Mouse (Mus musculus) MEL (cell line): ENCODE results near the gene Cyb5d1. TPM values are rescaled to one million over a fixed set of nuclear protein-coding genes. Genes with fewer than 3 reads are reported as not detected.

Source experiments
- DNase-seq: peaks from one replicate; pipeline ENCODE4 v3.0.0; 2011; ENCODE audit warnings: low read depth, low spot score
- H3K27ac ChIP-seq: 2 replicates; pipeline ENCODE4 v1.5.1; 2012; ENCODE audit warnings: low read depth, mild to moderate bottlenecking, control low read depth, low read length, moderate library complexity; ENCODE audit not compliant: control insufficient read depth
- H3K27me3 ChIP-seq, 2 experiments: fragments of 150-350 bp in 1 of 2; sonication (generic) in 1 of 2; 2 replicates each; pipeline ENCODE4 v1.6.1; 2012; ENCODE audit warnings: low read length in 2 of 2, mild to moderate bottlenecking in 2 of 2, improper control_type of control experiment in 1 of 2, moderate library complexity in 1 of 2; ENCODE audit not compliant: insufficient read depth in 2 of 2, control insufficient read depth in 1 of 2
- H3K36me3 ChIP-seq, 2 experiments: 2 replicates each; pipeline ENCODE4 v1.6.1; 2012 to 2014; ENCODE audit warnings: low read length in 2 of 2, improper control_type of control experiment in 1 of 2, inconsistent platforms in 1 of 2, mild to moderate bottlenecking in 1 of 2; ENCODE audit not compliant: insufficient read depth in 2 of 2, control insufficient read depth in 1 of 2
- H3K4me1 ChIP-seq, 2 experiments: fragments of 150-350 bp in 1 of 2; sonication (generic) in 1 of 2; 2 replicates each; pipeline ENCODE4 v1.6.1; 2012; ENCODE audit warnings: low read length in 2 of 2, improper control_type of control experiment in 1 of 2, mild to moderate bottlenecking in 1 of 2; ENCODE audit not compliant: insufficient read depth in 2 of 2, control insufficient read depth in 1 of 2
- H3K4me3 ChIP-seq, 2 experiments: fragments of 150-350 bp in 1 of 2; sonication (generic) in 1 of 2; 2 replicates each; pipeline ENCODE4 v1.5.1; 2012; ENCODE audit warnings: low read depth in 2 of 2, low read length in 2 of 2, mild to moderate bottlenecking in 2 of 2, moderate library complexity in 2 of 2, control low read depth in 1 of 2, improper control_type of control experiment in 1 of 2; ENCODE audit not compliant: control insufficient read depth in 1 of 2, insufficient read depth in 1 of 2
- H3K79me2 ChIP-seq: 2 replicates; pipeline ENCODE4 v1.6.1; 2012; ENCODE audit warnings: mild to moderate bottlenecking, low read length, moderate library complexity; ENCODE audit not compliant: control insufficient read depth, poor library complexity, insufficient read depth
- H3K9ac ChIP-seq: 2 replicates; pipeline ENCODE4 v1.6.1; 2012; ENCODE audit warnings: low read depth, mild to moderate bottlenecking, control low read depth, low read length, moderate library complexity; ENCODE audit not compliant: control insufficient read depth, poor library complexity, severe bottlenecking
- H3K9me3 ChIP-seq: fragments of 150-350 bp; sonication (generic); replicated peaks from 2 replicates; pipeline ENCODE4 v1.6.1; 2012; ENCODE audit warnings: mild to moderate bottlenecking, low read length, improper control_type of control experiment, moderate library complexity; ENCODE audit not compliant: insufficient read depth
- CTCF ChIP-seq, 3 experiments: IDR thresholded peaks in 2 of 3; conservative IDR thresholded peaks in 1 of 3; 2 replicates each; pipeline ENCODE4 v1.5.1; 2011 to 2012; ENCODE audit warnings: low read length in 3 of 3, low read depth in 2 of 3, mild to moderate bottlenecking in 2 of 3, improper control_type of control experiment in 1 of 3, inconsistent platforms in 1 of 3, mixed read lengths in 1 of 3, moderate library complexity in 1 of 3; ENCODE audit not compliant: control insufficient read depth in 1 of 3, insufficient read depth in 1 of 3, poor library complexity in 1 of 3, severe bottlenecking in 1 of 3
- E2F4 ChIP-seq: IDR thresholded peaks from 2 replicates; pipeline ENCODE4 v1.6.1; 2011; ENCODE audit warnings: low read depth, low read length, improper control_type of control experiment, borderline replicate concordance
- EP300 ChIP-seq, 2 experiments: IDR thresholded peaks; 2 replicates each; pipeline ENCODE4 v1.6.1; 2011; ENCODE audit warnings: improper control_type of control experiment in 2 of 2, low read length in 2 of 2, low read depth in 1 of 2, mild to moderate bottlenecking in 1 of 2
- GABPA ChIP-seq: IDR thresholded peaks from 2 replicates; pipeline ENCODE4 v1.6.1; 2012; ENCODE audit warnings: low read depth, mild to moderate bottlenecking, inconsistent platforms, low read length, improper control_type of control experiment, moderate library complexity
- GATA1 ChIP-seq: IDR thresholded peaks from 2 replicates; pipeline ENCODE4 v1.6.1; 2011; ENCODE audit warnings: low read depth, low read length, improper control_type of control experiment
- HCFC1 ChIP-seq: IDR thresholded peaks from 2 replicates; pipeline ENCODE4 v1.6.1; 2012; ENCODE audit warnings: low read depth, mild to moderate bottlenecking, inconsistent platforms, low read length, improper control_type of control experiment, moderate library complexity
- JUND ChIP-seq: IDR thresholded peaks from 2 replicates; pipeline ENCODE4 v1.6.1; 2011; ENCODE audit warnings: low read depth, mild to moderate bottlenecking, improper control_type of control experiment, low read length
- KAT2A ChIP-seq: conservative IDR thresholded peaks from 2 replicates; pipeline ENCODE4 v1.6.1; 2012; ENCODE audit warnings: low read depth, low read length, improper control_type of control experiment, inconsistent platforms
- MAFK ChIP-seq: IDR thresholded peaks from 2 replicates; pipeline ENCODE4 v1.6.1; 2011; ENCODE audit warnings: low read depth, mild to moderate bottlenecking, low read length, improper control_type of control experiment, borderline replicate concordance
- MYC ChIP-seq: IDR thresholded peaks from 2 replicates; pipeline ENCODE4 v1.6.1; 2011; ENCODE audit warnings: low read depth, mild to moderate bottlenecking, low read length, improper control_type of control experiment, moderate library complexity
- NRF1 ChIP-seq: IDR thresholded peaks from 2 replicates; pipeline ENCODE4 v1.6.1; 2014; ENCODE audit warnings: low read depth, mild to moderate bottlenecking, inconsistent platforms, low read length, improper control_type of control experiment, moderate library complexity; ENCODE audit not compliant: poor library complexity, insufficient read depth, severe bottlenecking
- POLR2A ChIP-seq, 2 experiments: IDR thresholded peaks; 2 replicates each; pipeline ENCODE4 v1.6.1; 2011 to 2012; ENCODE audit warnings: low read length in 2 of 2, mild to moderate bottlenecking in 2 of 2, control low read depth in 1 of 2, improper control_type of control experiment in 1 of 2, low read depth in 1 of 2, moderate library complexity in 1 of 2; ENCODE audit not compliant: control insufficient read depth in 1 of 2, insufficient read depth in 1 of 2, poor library complexity in 1 of 2
- POLR2AphosphoS2 ChIP-seq: IDR thresholded peaks from 2 replicates; pipeline ENCODE4 v1.6.1; 2011; ENCODE audit warnings: low read length, improper control_type of control experiment
- POLR2AphosphoS5 ChIP-seq: IDR thresholded peaks from 2 replicates; pipeline ENCODE4 v1.6.1; 2012; ENCODE audit warnings: low read depth, borderline replicate concordance, mild to moderate bottlenecking, inconsistent platforms, low read length, moderate library complexity, mixed read lengths
- TAL1 ChIP-seq: IDR thresholded peaks from 2 replicates; pipeline ENCODE4 v1.6.1; 2012; ENCODE audit warnings: mild to moderate bottlenecking, inconsistent platforms, low read length, moderate library complexity, mixed read lengths
- TCF12 ChIP-seq: IDR thresholded peaks from 2 replicates; pipeline ENCODE4 v1.6.1; 2014; ENCODE audit warnings: low read depth, mild to moderate bottlenecking, inconsistent platforms, low read length, improper control_type of control experiment, moderate library complexity
- USF1 ChIP-seq: IDR thresholded peaks from 2 replicates; pipeline ENCODE4 v1.6.1; 2014; ENCODE audit warnings: low read depth, mild to moderate bottlenecking, inconsistent platforms, low read length, improper control_type of control experiment, moderate library complexity
- polyA plus RNA-seq, 2 experiments: library from polyadenylated mRNA; stranded (reverse) in 1 of 2; unstranded in 1 of 2; fragments of >175 nt in 1 of 2; fragments of >200 nt in 1 of 2; gene quantifications; 2 replicates each; pipeline versions ENCODE4 v1.2.1 to v1.2.4; 2012; ENCODE audit warnings: low replicate concordance in 2 of 2, low read depth in 1 of 2; ENCODE audit not compliant: insufficient read length in 2 of 2, insufficient read depth in 1 of 2, missing spikeins in 1 of 2
- total RNA-seq: library from RNA; depleted of rRNA; stranded (reverse); fragments of 300-350 nt; gene quantifications from 2 replicates; pipeline ENCODE4 v1.2.3, GENCODE M21; 2012

Gene Cyb5d1
- total and polyA plus RNA-seq, 3 experiments: 21.3 to 39.6 TPM; not detected in 1

GRCm38 (mm10) chr11:69377766-69378165, 17.7 kb downstream of the Cyb5d1 start:
- peaks cover 0 to 9% of the 10 kb centered on the region in 2 experiments; a peak in 1 of 4 replicates for H3K4me1 ChIP-seq

GRCm38 (mm10) chr11:69375646-69376045, 19.8 kb downstream of the Cyb5d1 start:
- Histone ChIP-seq H3K4me1 (peaks cover 6 to 28% of the 10 kb centered on the region in 2 experiments), H3K79me2 (peaks cover 1% of the 10 kb centered on the region; the same call in 1 of the 2 replicates), H3K27me3 (no peaks in the 10 kb centered on the region), H3K36me3 (peaks cover 0 to 19% of the 10 kb centered on the region in 2 experiments; a peak in 2 of 4 replicates), H3K4me3 (no peak overlapping the region), H3K27ac (no peak overlapping the region), H3K9me3 (no peaks in the 10 kb centered on the region), H3K9ac (no peak overlapping the region)
- no peak for DNase-seq
- TF ChIP-seq POLR2AphosphoS2: no peak
- no peak for TF ChIP-seq TCF12
- no peak for TF ChIP-seq HCFC1
- TF ChIP-seq NRF1: no peak
- no peak for TF ChIP-seq E2F4
- no peak for TF ChIP-seq GABPA
- TF ChIP-seq POLR2AphosphoS5: no peak
- TF ChIP-seq POLR2A (IDR thresholded peaks at IDR 0.05; ENCODE audit: control insufficient read depth in 1 of 2, insufficient read depth in 1 of 2, low read depth in 1 of 2, low read length in 2 of 2, poor library complexity in 1 of 2): no peak

More at GRCm38 (mm10) chr11:69377766-69378165, 17.7 kb downstream of the Cyb5d1 start:
- Histone ChIP-seq H3K27me3 (no peaks in the 10 kb centered on the region), H3K9me3 (no peaks in the 10 kb centered on the region), H3K27ac (no peak overlapping the region), H3K9ac (no peak overlapping the region), H3K36me3 (peaks cover 0 to 7% of the 10 kb centered on the region in 2 experiments; a peak in 2 of 4 replicates), H3K79me2 (peaks cover 1% of the 10 kb centered on the region; the same call in 1 of the 2 replicates), H3K4me3 (no peak overlapping the region)
- no peak for TF ChIP-seq EP300 (IDR thresholded peaks at IDR 0.05; ENCODE audit: low read depth in 1 of 2, low read length in 2 of 2)
- TF ChIP-seq GATA1: no peak
- TF ChIP-seq TAL1: no peak
- no peak for TF ChIP-seq USF1
- TF ChIP-seq POLR2AphosphoS2: no peak
- TF ChIP-seq CTCF (IDR thresholded peaks at IDR 0.05 in 2 of 3, conservative IDR thresholded peaks at IDR 0.05 in 1 of 3; ENCODE audit: control insufficient read depth in 1 of 3, insufficient read depth in 1 of 3, low read depth in 2 of 3, low read length in 3 of 3, poor library complexity in 1 of 3, severe bottlenecking in 1 of 3): no peak
- TF ChIP-seq MAFK: no peak
- no peak for TF ChIP-seq MYC
- no peak for TF ChIP-seq KAT2A
- TF ChIP-seq JUND: no peak
- DNase-seq: no peak
